Mouse (Mus musculus) stomach, postnatal 0 days (tissue): ENCODE data around the gene Sult6b1. TPM values are rescaled to one million over a fixed set of nuclear protein-coding genes. Genes with fewer than 3 reads are reported as not detected.

Source experiments
- ATAC-seq: fragments of 200-750 bp; cut with Nextera tagmentation; 2 replicates; pipeline ENCODE4 v1.8.0; 2017; ENCODE audit not compliant: low FRiP score, low TSS enrichment
- DNase-seq: peaks from one replicate; pipeline ENCODE4 v3.0.0-alpha.2; 2016; ENCODE audit warnings: low spot score
- H3K27ac ChIP-seq: fragments of 300-500 bp; sonication (generic); replicated peaks from 2 replicates; pipeline ENCODE4 v1.5.1; 2014; ENCODE audit warnings: mild to moderate bottlenecking, control low read depth
- H3K27me3 ChIP-seq: fragments of 300-500 bp; sonication (generic); 2 replicates; pipeline ENCODE4 v1.6.1; 2014; ENCODE audit warnings: low read length; ENCODE audit not compliant: control insufficient read depth, insufficient read depth
- H3K36me3 ChIP-seq: fragments of 300-500 bp; sonication (generic); 2 replicates; pipeline ENCODE4 v1.6.1; 2014; ENCODE audit warnings: low read length, mixed read lengths; ENCODE audit not compliant: control insufficient read depth, insufficient read depth
- H3K4me1 ChIP-seq: fragments of 300-500 bp; sonication (generic); replicated peaks from 2 replicates; pipeline ENCODE4 v1.6.1; 2014; ENCODE audit warnings: antibody characterized with exemption; ENCODE audit not compliant: control insufficient read depth, insufficient read depth
- H3K4me2 ChIP-seq: fragments of 300-500 bp; sonication (generic); replicated peaks from 2 replicates; pipeline ENCODE4 v1.6.1; 2014; ENCODE audit warnings: low read depth, mild to moderate bottlenecking, control low read depth, moderate library complexity
- H3K4me3 ChIP-seq: fragments of 300-500 bp; sonication (generic); 2 replicates; pipeline ENCODE4 v1.5.1; 2014; ENCODE audit warnings: low read depth, low read length, control low read depth
- H3K9ac ChIP-seq: fragments of 300-500 bp; sonication (generic); 2 replicates; pipeline ENCODE4 v1.6.1; 2014; ENCODE audit warnings: mild to moderate bottlenecking, low read length, control low read depth, mixed read lengths
- H3K9me3 ChIP-seq: fragments of 300-500 bp; sonication (generic); 2 replicates; pipeline ENCODE4 v1.6.1; 2016; ENCODE audit warnings: low read length; ENCODE audit not compliant: control insufficient read depth
- CTCF ChIP-seq: IDR thresholded peaks from 2 replicates; pipeline ENCODE4 v1.5.1; 2016; ENCODE audit warnings: antibody characterized with exemption, low read depth, mild to moderate bottlenecking, moderate library complexity
- EP300 ChIP-seq: optimal IDR thresholded peaks from 2 replicates; pipeline ENCODE3; 2016; ENCODE audit warnings: antibody characterized with exemption
- WGBS: fragments of 180-500 bp; shearing (Covaris S2); extraction: QIAGEN DNeasy Blood & Tissue Kit; methylation state at CpG from one replicate; pipeline ENCODE4 v1.1.7; 2014; 5-methylcytosine and 5-hydroxymethylcytosine counted together
- polyA plus RNA-seq: library from polyadenylated mRNA; unstranded; fragments of >200 nt; fragmentation: Nextera tagmentation; extraction: Ambion mirVana; gene quantifications from 2 replicates; pipeline ENCODE4 v1.2.1, GENCODE M21; 2015

The Sult6b1 gene
- polyA plus RNA-seq, 1 experiment from 2014 or later, result 0.07 TPM

DNA sequence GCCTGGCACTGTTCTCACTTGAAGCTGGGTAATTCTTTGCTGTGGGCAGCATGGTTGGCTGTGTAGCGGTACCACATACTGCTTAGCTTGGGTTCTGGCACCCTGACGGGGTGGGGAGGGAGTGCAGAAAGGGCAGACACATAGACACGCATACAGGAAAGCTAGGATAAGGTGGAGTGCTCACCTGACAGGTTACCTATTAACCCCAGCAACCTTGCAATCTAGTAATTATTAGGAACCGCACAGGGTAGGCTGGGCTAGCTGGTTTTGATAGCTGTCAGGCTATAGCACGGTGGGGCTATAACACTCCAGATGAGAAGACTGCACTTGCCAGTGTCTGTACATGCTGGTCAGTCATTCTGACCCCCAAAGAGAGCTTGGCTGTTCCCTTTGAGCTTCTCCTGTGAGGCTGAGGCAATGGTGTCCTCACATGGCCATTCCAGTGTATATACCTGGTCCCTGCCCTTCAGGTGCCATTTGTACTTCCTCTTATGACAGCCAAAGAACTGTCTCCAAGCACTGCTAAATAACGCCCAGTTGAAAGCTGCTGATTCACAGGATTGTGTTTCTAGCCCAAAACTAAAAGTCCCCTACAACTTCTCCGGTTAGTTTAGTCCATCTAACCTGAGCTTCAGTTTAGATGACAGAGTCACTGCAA lies 64.4 kb downstream of the Sult6b1 start:
- Histone ChIP-seq H3K9ac (no peak overlapping the region), H3K27ac (no peak overlapping the region), H3K36me3 (peaks cover 25% of the 10 kb centered on the region), H3K4me2 (no peak overlapping the region), H3K4me1 (no peaks in the 10 kb centered on the region), H3K4me3 (no peak overlapping the region), H3K27me3 (no peaks in the 10 kb centered on the region), H3K9me3 (no peaks in the 10 kb centered on the region)
- WGBS, result 85% methylated on average over 7 of the region's 7 CpGs
- ATAC-seq (no peak), DNase-seq (no peak)
- no peak for TF ChIP-seq CTCF
- TF ChIP-seq EP300, result no peak

DNA sequence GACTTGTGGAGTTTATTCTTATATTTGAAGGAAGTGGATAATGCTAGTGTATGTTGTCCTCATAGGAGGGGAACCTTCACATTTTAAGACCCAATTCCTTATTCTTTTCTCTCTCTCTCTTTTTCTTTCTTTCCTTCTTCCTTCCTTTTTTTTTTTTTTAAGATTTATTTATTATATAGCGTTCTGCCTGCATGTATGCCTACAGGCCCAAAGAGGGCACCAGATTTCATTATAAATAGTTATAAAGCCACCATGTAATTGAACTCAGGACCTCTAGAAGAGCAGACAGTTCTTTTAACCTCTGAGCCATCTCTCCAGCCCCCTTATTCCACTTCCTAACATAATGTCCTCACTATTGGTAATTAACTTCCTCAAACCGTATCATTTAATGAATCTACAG lies 70.7 kb downstream of the Sult6b1 start:
- no peak for ATAC-seq
- peak overlapping the region; percentile 58 for H3K4me2 ChIP-seq
- peak overlapping the region; percentile 88 for H3K4me3 ChIP-seq
- 21% methylated on average over 2 of the region's 2 CpGs for WGBS
- H3K9me3 ChIP-seq, result no peaks in the 10 kb centered on the region
- 0 out of 2 replicates have a peak, but pooled peaks cover 2% of the 10 kb centered on the region for H3K36me3 ChIP-seq
- no peaks in the 10 kb centered on the region for H3K27me3 ChIP-seq
- H3K4me1 ChIP-seq, result no peaks in the 10 kb centered on the region
- no peak for DNase-seq
- no peak for TF ChIP-seq EP300
- TF ChIP-seq CTCF, result peak; percentile 40
- H3K27ac ChIP-seq, result peak overlapping the region; percentile 86
- H3K9ac ChIP-seq, result peak overlapping the region; percentile 65

DNA sequence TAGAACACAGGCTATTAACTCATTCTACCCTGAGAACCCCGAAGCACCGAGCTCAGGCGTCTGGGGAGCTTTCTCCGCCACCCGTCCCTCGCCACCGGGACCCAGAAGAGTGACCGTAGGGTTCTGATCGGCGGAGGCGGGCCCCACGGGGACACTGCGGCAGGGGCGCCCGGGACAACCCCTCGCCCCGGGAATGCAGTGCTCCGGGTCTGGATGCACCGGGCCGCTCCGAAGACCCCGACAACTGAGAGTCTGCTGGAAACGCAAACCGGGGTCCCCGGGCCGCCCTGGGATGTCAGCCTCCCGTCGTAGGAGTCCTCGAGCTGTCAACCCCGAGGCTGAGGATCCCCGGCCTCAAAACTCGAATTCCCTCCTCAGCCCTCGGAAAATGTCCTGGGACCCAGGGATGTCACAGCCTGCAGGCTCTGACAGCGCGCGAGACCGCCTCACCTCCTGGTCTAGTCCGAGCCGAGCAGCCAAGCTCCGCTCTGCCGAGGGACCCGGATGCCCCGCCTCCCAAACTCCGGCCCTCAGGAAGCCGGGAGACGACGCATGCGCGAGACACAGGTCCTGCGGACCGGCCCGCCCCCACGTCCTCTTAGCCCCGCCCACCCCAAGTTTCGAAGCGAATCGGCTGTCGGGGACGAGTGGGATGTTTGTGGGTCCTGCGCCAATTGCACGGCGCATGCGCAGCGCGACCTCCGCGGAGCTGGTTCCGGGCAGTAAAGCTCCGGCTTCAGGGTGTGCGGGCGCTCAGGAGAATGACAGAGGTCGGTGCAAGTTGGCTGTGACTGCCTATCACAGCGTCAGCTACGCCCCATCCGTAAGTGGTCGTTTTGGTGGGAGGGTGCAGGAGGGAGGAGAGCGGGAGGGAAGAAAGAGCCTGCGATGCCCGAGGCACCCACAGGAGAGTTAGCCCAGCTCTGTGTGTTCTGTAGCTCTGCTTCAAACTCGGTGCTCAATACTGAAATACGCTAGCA lies 71.6 kb downstream of the Sult6b1 start, which contains the start of the genes Heatr5b and Gpatch11:
Gene Heatr5b, minus strand, starts transcription at position 509 of the 980 bp plus-strand sequence.
Gene Gpatch11, plus strand, starts transcription at position 712 of the 980 bp plus-strand sequence.
- ATAC-seq, result peak; percentile 98
- WGBS, result under 1% methylated on average over 76 of the region's 81 CpGs
- H3K4me3 ChIP-seq, result peak within 1 kb of the TSS; percentile 88
- peak within 1 kb of the TSS; percentile 86 for H3K27ac ChIP-seq
- H3K4me2 ChIP-seq, result peak within 1 kb of the TSS; percentile 97
- H3K9me3 ChIP-seq, result no peaks in the 10 kb centered on the region
- no peaks in the 10 kb centered on the region for H3K27me3 ChIP-seq
- no peak for TF ChIP-seq EP300
- no peak for TF ChIP-seq CTCF
- peak within 1 kb of the TSS; percentile 90 for H3K9ac ChIP-seq
- peak; percentile 100 for DNase-seq
- H3K4me1 ChIP-seq, result no peaks in the 10 kb centered on the region
- peaks cover 3% of the 10 kb centered on the region; the same call in 1 of the 2 replicates for H3K36me3 ChIP-seq

Other genes starting within 250 kb of the Sult6b1 start
- 3.2 and 3.3 TPM in 2 replicates for gene Strn, start 169.8 kb downstream of the Sult6b1 start, polyA plus RNA-seq
- 3.7 and 4.4 TPM in 2 replicates for gene Heatr5b, start 71.6 kb downstream of the Sult6b1 start, polyA plus RNA-seq
- 33.8 and 35.3 TPM in 2 replicates for gene Gpatch11, start 71.4 kb downstream of the Sult6b1 start, polyA plus RNA-seq
- gene Eif2ak2, start 24.4 kb downstream of the Sult6b1 start, polyA plus RNA-seq, result 7.6 and 12.4 TPM in 2 replicates
- 131 and 136 TPM in 2 replicates for gene Cebpzos, start 9.5 kb upstream of the Sult6b1 start, polyA plus RNA-seq
- gene Cebpz, start 30.1 kb upstream of the Sult6b1 start, polyA plus RNA-seq, result 32.6 and 44.7 TPM in 2 replicates
- 37.8 and 40.6 TPM in 2 replicates for gene Ndufaf7, start 30.1 kb upstream of the Sult6b1 start, polyA plus RNA-seq
- gene Prkd3, start 113.8 kb upstream of the Sult6b1 start, polyA plus RNA-seq, result 10.8 and 11.4 TPM in 2 replicates
- 23.6 and 23.7 TPM in 2 replicates for gene Qpct, start 144.9 kb upstream of the Sult6b1 start, polyA plus RNA-seq